Mouse (Mus musculus) embryonic facial prominence, embryonic 12.5 days (tissue): ENCODE data around the gene Aurkb. TPM values are rescaled to one million over a fixed set of nuclear protein-coding genes. Genes with fewer than 3 reads are reported as not detected.
"Not testable (repeated sequence)": the region's sequence is repeated elsewhere in the genome, so short reads cannot be mapped to it uniquely, and the experiment has no call there.

Experiments used
- ATAC-seq: fragments of 200-750 bp; cut with Nextera tagmentation; 2 replicates; pipeline ENCODE4 v1.8.0; 2017; ENCODE audit not compliant: insufficient number of reproducible peaks, insufficient read depth, low FRiP score, low TSS enrichment
- H3K27ac ChIP-seq: fragments of 300-500 bp; sonication (generic); 2 replicates; pipeline ENCODE4 v1.5.1; 2016; ENCODE audit warnings: mild to moderate bottlenecking
- H3K27me3 ChIP-seq: fragments of 300-500 bp; sonication (generic); 2 replicates; pipeline ENCODE4 v1.6.1; 2016; ENCODE audit warnings: mild to moderate bottlenecking, moderate library complexity
- H3K36me3 ChIP-seq: fragments of 300-500 bp; sonication (generic); 2 replicates; pipeline ENCODE4 v1.6.1; 2016; ENCODE audit warnings: mild to moderate bottlenecking
- H3K4me1 ChIP-seq: fragments of 300-500 bp; sonication (generic); 2 replicates; pipeline ENCODE4 v1.6.1; 2016
- H3K4me2 ChIP-seq: fragments of 300-500 bp; sonication (generic); replicated peaks from 2 replicates; pipeline ENCODE4 v1.6.1; 2016; ENCODE audit warnings: mild to moderate bottlenecking, moderate library complexity
- H3K4me3 ChIP-seq: fragments of 300-500 bp; sonication (generic); 2 replicates; pipeline ENCODE4 v1.5.1; 2016; ENCODE audit warnings: mild to moderate bottlenecking
- H3K9ac ChIP-seq: fragments of 300-500 bp; sonication (generic); 2 replicates; pipeline ENCODE4 v1.6.1; 2016; ENCODE audit warnings: mild to moderate bottlenecking, moderate library complexity
- H3K9me3 ChIP-seq: fragments of 300-500 bp; sonication (generic); 2 replicates; pipeline ENCODE4 v1.6.1; 2016; ENCODE audit warnings: mild to moderate bottlenecking, moderate library complexity
- WGBS: fragments of 180-500 bp; shearing (Covaris S2); methylation state at CpG from one replicate; pipeline ENCODE4 v1.1.7; 2016; 5-methylcytosine and 5-hydroxymethylcytosine counted together
- polyA plus RNA-seq: library from polyadenylated mRNA; unstranded; fragments of >200 nt; fragmentation: Nextera tagmentation; extraction: Ambion mirVana; gene quantifications from 2 replicates; pipeline ENCODE4 v1.2.1, GENCODE M21; 2016

The Aurkb gene
- polyA plus RNA-seq, 1 experiment from 2014 or later: 148 TPM

GRCm38 (mm10) chr11:69087597-69087996 is 42.1 kb downstream of the Aurkb start:
- Histone ChIP-seq H3K9ac (peak overlapping the region; percentile 98; the same call in 1 of the 2 replicates), H3K4me3 (no peak overlapping the region), H3K36me3 (peaks cover 17% of the 10 kb centered on the region), H3K27ac (peak overlapping the region; percentile 55; the same call in 1 of the 2 replicates), H3K27me3 (no peaks in the 10 kb centered on the region), H3K9me3 (no peaks in the 10 kb centered on the region), H3K4me2 (peak overlapping the region; percentile 87), H3K4me1 (peaks cover 23% of the 10 kb centered on the region)
- 62% methylated on average over 2 of the region's 2 CpGs for WGBS
- ATAC-seq: no peak

- H3K27ac ChIP-seq: peak within 1 kb of the TSS; percentile 89
- peak within 1 kb of the TSS; percentile 98 for H3K9ac ChIP-seq
- 1% methylated on average over 62 of the region's 67 CpGs for WGBS
- no peaks in the 10 kb centered on the region for H3K9me3 ChIP-seq
- H3K36me3 ChIP-seq: peaks cover 20% of the 10 kb centered on the region
- peak within 1 kb of the TSS; percentile 77 for H3K4me3 ChIP-seq
- peak within 1 kb of the TSS; percentile 87 for H3K4me2 ChIP-seq
- peak; percentile 55 for ATAC-seq
- H3K27me3 ChIP-seq: no peaks in the 10 kb centered on the region
- H3K4me1 ChIP-seq: peaks cover 23% of the 10 kb centered on the region
Measured at GRCm38 (mm10) chr11:69088103-69088855, 42.8 kb downstream of the Aurkb start, which contains the start of gene Vamp2. Gene Vamp2, plus strand, starts transcription at chr11:69088490.

- 12% methylated on average over 25 of the region's 25 CpGs for WGBS
- H3K4me1 ChIP-seq: peaks cover 23% of the 10 kb centered on the region
- peak overlapping the region; percentile 89 for H3K27ac ChIP-seq
- no peaks in the 10 kb centered on the region for H3K27me3 ChIP-seq
- peaks cover 20% of the 10 kb centered on the region for H3K36me3 ChIP-seq
- H3K4me3 ChIP-seq: peak overlapping the region; percentile 77
- H3K4me2 ChIP-seq: peak overlapping the region; percentile 87
- ATAC-seq: peak; percentile 26
- no peaks in the 10 kb centered on the region for H3K9me3 ChIP-seq
- H3K9ac ChIP-seq: peak overlapping the region; percentile 98
Measured at GRCm38 (mm10) chr11:69088856-69089615, 43.6 kb downstream of the Aurkb start.

DNA sequence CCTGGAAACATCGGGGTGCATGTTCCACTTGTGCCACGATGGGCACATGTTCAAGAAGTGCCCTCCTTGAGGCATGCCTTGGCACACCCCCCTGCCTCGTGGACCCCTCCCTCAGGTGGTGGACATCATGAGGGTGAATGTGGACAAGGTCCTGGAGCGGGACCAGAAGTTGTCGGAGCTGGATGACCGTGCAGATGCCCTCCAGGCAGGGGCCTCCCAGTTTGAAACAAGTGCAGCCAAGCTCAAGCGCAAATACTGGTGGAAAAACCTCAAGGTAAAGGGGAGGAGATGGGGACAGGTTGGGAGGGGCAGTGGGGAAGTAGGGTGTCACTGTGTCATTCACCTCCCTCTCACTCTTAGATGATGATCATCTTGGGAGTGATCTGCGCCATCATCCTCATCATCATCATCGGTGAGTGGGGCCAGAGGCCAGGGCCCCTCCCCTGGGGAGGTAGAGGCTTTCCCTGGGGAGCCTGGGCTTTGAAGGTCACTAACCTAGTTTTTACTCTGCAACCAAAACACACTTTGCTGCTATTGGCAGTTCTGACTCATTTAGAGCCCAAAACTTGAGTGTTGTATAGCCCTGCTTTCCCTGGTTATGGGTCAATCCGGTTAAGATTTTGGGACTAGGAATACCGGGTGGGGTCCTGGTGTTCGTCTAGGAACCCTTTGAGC is 44.3 kb downstream of the Aurkb start:
- Histone ChIP-seq H3K9me3 (no peaks in the 10 kb centered on the region), H3K36me3 (peaks cover 20% of the 10 kb centered on the region), H3K4me1 (peaks cover 23% of the 10 kb centered on the region), H3K4me2 (peak overlapping the region; percentile 87), H3K27ac (no peak overlapping the region), H3K4me3 (peak overlapping the region; percentile 77), H3K9ac (peak overlapping the region; percentile 98), H3K27me3 (no peaks in the 10 kb centered on the region)
- no peak for ATAC-seq
- 90% methylated on average over 12 of the region's 12 CpGs for WGBS

GRCm38 (mm10) chr11:69090367-69090766 is 44.9 kb downstream of the Aurkb start:
- WGBS: 66% methylated on average over 6 of the region's 6 CpGs
- H3K9me3 ChIP-seq: no peaks in the 10 kb centered on the region
- peak overlapping the region; percentile 8; the same call in 1 of the 2 replicates for H3K4me2 ChIP-seq
- peaks cover 20% of the 10 kb centered on the region for H3K36me3 ChIP-seq
- no peak for ATAC-seq
- H3K27me3 ChIP-seq: no peaks in the 10 kb centered on the region
- 0 out of 2 replicates have a peak overlapping the region, but pooled peaks have one; percentile 2 for H3K4me3 ChIP-seq
- H3K9ac ChIP-seq: 0 out of 2 replicates have a peak overlapping the region, but pooled peaks have one; percentile 98
- H3K4me1 ChIP-seq: peaks cover 23% of the 10 kb centered on the region
- no peak overlapping the region for H3K27ac ChIP-seq

DNA sequence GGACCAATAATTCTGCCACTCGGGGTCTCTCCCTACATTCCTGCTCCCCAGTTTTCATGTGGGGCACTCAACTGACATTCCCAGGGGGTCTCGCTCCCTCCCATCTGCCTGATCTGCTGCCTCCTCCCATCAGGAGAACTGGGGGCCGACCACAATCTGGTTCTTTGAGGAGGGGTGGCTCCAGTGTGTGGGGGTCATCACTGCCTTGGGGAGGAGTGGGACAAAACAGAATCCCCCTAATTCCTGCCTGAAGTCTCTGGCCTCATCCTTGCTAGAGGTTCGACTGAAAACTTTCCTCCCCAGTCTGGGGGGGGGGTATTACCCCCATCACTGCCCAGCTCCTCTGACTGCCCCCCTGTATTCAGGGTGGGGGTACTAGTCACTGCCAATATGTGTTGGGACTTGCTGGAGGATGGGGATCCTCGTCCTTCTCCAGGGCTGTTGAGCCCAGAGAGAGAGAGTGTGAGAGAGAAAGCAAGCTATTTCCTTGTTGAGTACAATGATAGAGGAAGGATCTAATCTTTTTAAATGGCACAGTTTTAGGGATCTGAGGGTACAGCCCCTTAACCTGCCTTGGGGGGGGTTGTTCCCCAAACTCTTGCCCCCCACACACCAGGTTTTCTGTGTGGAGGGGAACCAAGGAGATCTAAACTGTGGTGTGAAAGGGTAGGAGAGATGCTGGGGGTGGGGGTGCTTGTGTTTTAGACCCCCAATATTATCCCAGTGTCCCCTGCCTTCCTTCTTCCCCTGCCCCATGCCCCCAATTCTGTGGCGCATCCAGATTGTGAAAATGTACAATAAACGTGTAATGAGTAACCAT is 46.3 kb downstream of the Aurkb start:
- 61% methylated on average over 7 of the region's 7 CpGs for WGBS
- Histone ChIP-seq H3K27me3 (no peaks in the 10 kb centered on the region), H3K4me1 (peaks cover 31% of the 10 kb centered on the region), H3K9me3 (no peaks in the 10 kb centered on the region), H3K4me3 (no peak overlapping the region), H3K9ac (no peak overlapping the region), H3K27ac (no peak overlapping the region), H3K4me2 (no peak overlapping the region), H3K36me3 (peaks cover 20% of the 10 kb centered on the region)
- no peak for ATAC-seq

- Histone ChIP-seq H3K27me3 (no peaks in the 10 kb centered on the region), H3K9me3 (no peaks in the 10 kb centered on the region), H3K27ac (no peak overlapping the region), H3K36me3 (peaks cover 20% of the 10 kb centered on the region), H3K9ac (no peak overlapping the region), H3K4me3 (no peak overlapping the region), H3K4me2 (no peak overlapping the region), H3K4me1 (peaks cover 36% of the 10 kb centered on the region)
- WGBS: 7% methylated on average over 3 of the region's 3 CpGs
- no peak for ATAC-seq
Measured at GRCm38 (mm10) chr11:69092386-69092751, 46.9 kb downstream of the Aurkb start.

DNA sequence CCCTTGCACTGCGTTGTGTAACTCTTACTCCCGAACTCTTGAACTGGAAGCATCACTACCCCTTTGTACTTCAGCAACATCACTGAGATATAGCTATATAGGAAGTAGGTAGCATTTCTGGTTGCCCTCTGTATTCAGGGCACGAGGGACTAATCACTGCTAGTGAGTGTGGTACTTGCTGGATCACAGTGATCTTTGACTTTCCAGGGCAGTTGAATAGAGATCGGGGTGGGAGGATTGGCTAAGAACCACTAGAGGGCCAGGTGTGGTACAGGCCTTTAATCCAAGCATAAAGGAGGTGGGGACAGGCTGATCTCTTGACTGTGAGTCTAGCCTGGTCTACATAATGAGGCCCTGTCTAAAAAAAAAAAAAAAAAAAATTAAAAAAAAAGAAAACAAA is 47.4 kb downstream of the Aurkb start:
- ATAC-seq: no peak
- Histone ChIP-seq H3K4me1 (peaks cover 36% of the 10 kb centered on the region), H3K4me2 (no peak overlapping the region), H3K9me3 (no peaks in the 10 kb centered on the region), H3K36me3 (peaks cover 20% of the 10 kb centered on the region), H3K27ac (no peak overlapping the region), H3K4me3 (no peak overlapping the region), H3K9ac (no peak overlapping the region), H3K27me3 (no peaks in the 10 kb centered on the region)
- WGBS: 94% methylated on average over 4 of the region's 4 CpGs

GRCm38 (mm10) chr11:69093856-69094255 is 48.4 kb downstream of the Aurkb start:
- not testable (repeated sequence) for H3K27me3 ChIP-seq, ATAC-seq, H3K9me3 ChIP-seq, H3K4me3 ChIP-seq, H3K4me2 ChIP-seq, H3K9ac ChIP-seq
- peaks cover 43% of the 10 kb centered on the region for H3K4me1 ChIP-seq
- H3K27ac ChIP-seq: 0 out of 2 replicates have a peak overlapping the region, but pooled peaks have one; percentile 61
- WGBS: 81% methylated on average over 7 of the region's 7 CpGs
- H3K36me3 ChIP-seq: peaks cover 20% of the 10 kb centered on the region

DNA sequence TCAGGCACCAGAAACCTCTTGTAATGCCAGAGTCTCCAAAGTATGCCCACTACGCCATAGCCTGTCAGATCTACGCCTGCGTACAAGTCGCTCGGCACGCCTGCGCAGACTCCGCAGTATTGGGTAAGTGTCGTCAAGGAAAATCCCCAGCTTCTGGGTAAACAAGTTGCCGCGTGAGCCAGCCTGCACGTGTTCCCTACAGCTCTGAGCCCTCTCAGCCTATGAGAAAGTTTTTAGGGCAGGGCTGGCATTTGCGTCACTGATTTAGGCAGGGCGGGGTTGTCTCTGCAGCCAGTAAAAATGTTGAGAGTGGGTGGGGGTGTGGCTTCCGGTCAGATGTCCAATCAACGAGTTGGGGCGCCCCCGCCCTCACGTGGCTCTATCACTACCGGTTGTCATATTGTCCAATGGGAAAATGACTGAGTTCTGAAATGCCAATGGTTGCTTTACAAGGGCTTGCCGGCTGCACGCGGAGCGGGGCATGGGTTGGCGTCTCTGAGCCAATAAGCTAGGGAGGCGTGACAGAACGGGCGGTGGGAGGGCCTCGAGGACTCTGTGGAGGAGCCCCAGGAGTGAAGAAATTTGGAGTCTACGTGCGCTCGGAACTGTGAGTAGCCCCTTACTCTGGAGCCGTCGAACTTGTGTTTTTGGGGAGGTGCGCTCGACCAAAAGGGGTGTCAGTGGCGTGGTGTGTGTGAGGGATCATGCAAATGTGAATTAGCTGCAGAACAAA is 49.4 kb downstream of the Aurkb start, which contains the start of gene Per1:
Gene Per1 (plus strand): TSS at position 521 of the 733 bp plus-strand sequence.
- Histone ChIP-seq H3K36me3 (peaks cover 18% of the 10 kb centered on the region), H3K4me2 (peak within 1 kb of the TSS; percentile 81), H3K4me1 (peaks cover 45% of the 10 kb centered on the region), H3K27me3 (no peaks in the 10 kb centered on the region), H3K9ac (peak within 1 kb of the TSS; percentile 63), H3K27ac (peak within 1 kb of the TSS; percentile 83), H3K9me3 (no peaks in the 10 kb centered on the region), H3K4me3 (peak within 1 kb of the TSS; percentile 57)
- WGBS: under 1% methylated on average over 37 of the region's 37 CpGs
- peak; percentile 88 for ATAC-seq
